ENCODE assay signal across 8 mouse cellular contexts in the genomic region with DNA sequence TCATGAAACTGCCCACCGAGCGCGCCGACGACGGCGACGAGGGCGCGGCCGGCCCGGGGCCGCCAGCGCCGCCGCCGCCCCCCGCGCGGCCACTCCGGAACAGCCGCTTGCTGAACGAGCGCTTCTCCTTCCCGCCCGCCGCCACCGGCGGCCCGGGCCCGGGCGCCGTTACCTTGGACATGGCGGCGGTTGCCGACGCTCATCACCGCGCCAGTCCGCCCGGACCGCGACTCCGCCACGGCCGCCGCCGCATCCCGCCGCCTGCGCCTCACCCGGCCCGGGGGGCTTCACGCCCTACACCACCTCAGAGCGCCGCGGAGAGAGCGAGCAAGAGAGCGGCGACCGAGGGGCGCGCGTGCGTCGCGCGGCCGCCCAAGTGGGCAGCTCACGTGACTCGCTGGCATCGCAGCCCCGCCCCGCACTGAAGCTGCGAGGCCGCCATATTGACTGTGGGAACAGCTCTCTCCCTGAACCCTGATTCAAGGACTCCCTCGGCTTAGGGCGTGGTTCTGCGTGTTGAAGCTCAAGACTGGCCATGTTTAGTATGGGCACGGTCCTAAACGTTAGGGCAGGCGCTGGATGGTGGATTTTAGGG. TPM values are rescaled to one million over a fixed set of nuclear protein-coding genes. Genes with fewer than 3 reads are reported as not detected.
DNase-seq lines count a peak whose midpoint lies in the region; ATAC-seq lines count a peak whose summit lies in the region.

A gene (minus strand): TSS at position 181 of the 595 bp plus-strand sequence.

- H3K36me3 ChIP-seq in hindbrain, embryonic 15.5 days: 0 out of 2 replicates have a peak, but pooled peaks cover 2% of the 10 kb centered on the region

- H3K4me1 ChIP-seq in hindbrain, embryonic 15.5 days (replicated peaks): peaks cover 40% of the 10 kb centered on the region

- peak within 1 kb of the TSS; percentile 91 for H3K9ac ChIP-seq in hindbrain, embryonic 15.5 days

- DNase-seq in T-cell, adult 2 months (ENCODE audit: low spot score): peak; percentile 94
- peak; percentile 94 to 95 for DNase-seq in cerebellum, postnatal 36 days
- peak; percentile 94 to 97 for DNase-seq in frontal cortex, postnatal 36 days (ENCODE audit: low spot score in 2 of 2)
- DNase-seq in left cerebral cortex, adult 11 months (ENCODE audit: low spot score): peak; percentile 96
- DNase-seq in lung, postnatal 4 days: peak; percentile 95 to 96
- DNase-seq in retina, postnatal 7 days (ENCODE audit: low read depth, low spot score): peak; percentile 91
- DNase-seq in urinary bladder, adult 2 months (ENCODE audit: low spot score): peak; percentile 86

- under 1% methylated on average over 58 of the region's 82 CpGs for WGBS in hindbrain, embryonic 15.5 days

- peak within 1 kb of the TSS; percentile 97 for H3K4me3 ChIP-seq in hindbrain, embryonic 15.5 days

- H3K9me3 ChIP-seq in hindbrain, embryonic 15.5 days: no peaks in the 10 kb centered on the region

- H3K4me2 ChIP-seq in hindbrain, embryonic 15.5 days: peak within 1 kb of the TSS; percentile 92

- H3K27me3 ChIP-seq in hindbrain, embryonic 15.5 days: no peaks in the 10 kb centered on the region

- H3K27ac ChIP-seq in hindbrain, embryonic 15.5 days (replicated peaks): peak within 1 kb of the TSS; percentile 96

- peak; percentile 99 for ATAC-seq in hindbrain, embryonic 15.5 days (ENCODE audit: low FRiP score, low read depth)

RNA-seq across cellular contexts. Expression of the gene that starts here (rescaled TPM):
- 3.5 TPM in 2 replicates for polyA plus RNA-seq in hindbrain, embryonic 15.5 days (2015; fragmentation: Nextera tagmentation; extraction: Ambion mirVana)
- 6.5 and 6.8 TPM in 2 replicates for polyA plus RNA-seq in urinary bladder, adult 2 months (2012; rRNA removed)

Comparison
In these comparisons a context has a peak if more than half of its experiments do, and no peak if none do; other contexts are left out.
1. Peak in every context shown above with its lines: DNase-seq, ATAC-seq, H3K4me3 ChIP-seq and H3K27ac ChIP-seq.